Mouse (Mus musculus) yolk sac, embryonic 10.5 days (tissue): Measurements from ENCODE around the gene Pde4c.

ENCODE experiments used
- DNase-seq: peaks from one replicate; pipeline ENCODE4 v3.0.0-alpha.2; 2017; ENCODE audit warnings: low spot score

Pde4c gene

GRCm38 (mm10) chr8:70766571-70767440 lies 43.3 kb downstream of the Pde4c start:
- peak; percentile 92 for DNase-seq

DNA sequence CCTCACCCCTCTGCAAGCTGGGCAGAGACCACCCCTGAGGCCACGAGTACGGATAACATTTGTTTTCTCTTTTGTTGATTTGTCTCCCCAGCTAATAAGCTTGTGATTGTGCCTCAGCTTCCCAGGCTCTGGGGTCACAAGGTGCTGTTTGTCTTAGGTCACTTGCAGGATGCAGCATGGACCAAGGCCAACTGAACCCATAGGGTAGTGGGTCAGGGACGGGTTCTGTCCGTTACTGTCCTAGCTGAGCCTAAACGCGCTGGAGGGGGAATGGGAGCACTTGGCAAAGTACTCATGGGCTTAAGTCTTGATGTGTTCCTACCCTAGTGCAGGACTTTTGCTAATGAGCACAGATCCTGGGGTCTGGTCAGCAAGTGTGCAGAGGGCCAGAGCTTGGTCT lies 44.0 kb downstream of the Pde4c start:
- no peak for DNase-seq

DNA sequence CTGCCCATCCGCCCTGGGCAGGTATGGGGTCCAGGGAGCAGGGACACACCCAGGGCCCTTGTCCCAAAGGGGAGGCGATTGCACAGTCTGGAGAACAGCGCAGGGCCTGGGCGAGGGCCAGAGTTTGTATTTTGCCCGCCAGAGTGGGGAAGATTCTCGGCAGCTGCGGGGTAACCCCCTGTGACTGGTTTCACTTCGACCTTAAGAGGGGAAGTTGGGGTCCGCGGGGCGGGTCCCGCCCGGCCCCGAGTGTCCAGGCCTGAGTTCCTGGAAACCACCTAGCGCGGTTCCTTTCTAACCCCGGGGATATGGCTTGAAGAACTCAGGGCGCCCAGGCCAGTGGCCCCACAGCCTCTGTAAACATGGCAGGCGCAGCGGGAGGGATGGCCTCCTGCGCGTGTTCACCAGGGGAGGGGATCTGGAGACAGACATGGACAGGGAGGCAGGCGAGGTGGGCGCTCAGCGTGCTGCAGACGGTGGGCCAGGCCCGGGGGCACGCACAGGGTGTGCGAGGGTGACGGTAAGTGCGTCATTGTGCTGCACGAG lies 44.8 kb downstream of the Pde4c start:
- no peak for DNase-seq

GRCm38 (mm10) chr8:70768956-70769355 lies 45.4 kb downstream of the Pde4c start:
- no peak for DNase-seq

GRCm38 (mm10) chr8:70769359-70769758 lies 45.8 kb downstream of the Pde4c start:
- peak; percentile 86 for DNase-seq

DNA sequence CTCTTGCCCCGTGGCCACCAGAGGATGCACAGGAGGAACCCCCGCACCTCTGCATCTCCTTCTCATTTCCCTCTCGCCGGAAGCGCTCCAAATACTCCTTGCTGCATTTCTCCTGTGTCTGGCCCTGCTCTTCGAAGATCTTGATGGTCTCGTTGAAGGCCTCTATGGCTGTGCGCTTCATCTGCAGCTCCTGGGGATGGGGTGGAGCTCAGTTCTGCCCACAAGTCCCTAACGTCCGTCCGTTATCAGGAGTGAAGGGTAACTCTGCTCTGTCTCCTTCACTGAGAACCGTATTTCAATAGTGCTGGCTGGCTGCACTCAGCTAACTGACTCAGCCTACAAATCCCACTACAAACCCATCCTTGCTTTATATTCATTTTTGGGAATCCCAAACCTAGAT lies 46.3 kb downstream of the Pde4c start:
- no peak for DNase-seq

- no peak for DNase-seq
These were observed 47.2 kb downstream of the Pde4c start for GRCm38 (mm10) chr8:70770748-70771147.

DNA sequence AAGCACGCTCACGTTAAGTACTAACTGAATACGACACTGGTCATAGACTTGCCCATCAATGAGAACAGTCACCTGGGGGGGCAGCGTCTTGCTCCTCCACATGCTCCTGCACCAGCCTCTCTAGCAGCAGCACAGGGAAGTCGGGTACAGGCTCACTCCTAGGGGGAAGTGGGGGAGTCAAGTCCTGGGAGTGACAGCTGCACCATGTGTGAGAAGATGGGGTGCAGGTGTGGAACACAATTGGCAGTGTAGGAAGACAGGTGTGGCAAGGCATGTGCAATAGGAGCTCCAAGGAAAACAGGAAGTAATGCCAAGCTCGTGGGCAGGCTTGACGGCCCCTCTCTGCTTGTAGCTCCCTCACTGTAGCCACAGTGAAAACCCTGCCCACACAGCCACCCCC lies 47.7 kb downstream of the Pde4c start:
- no peak for DNase-seq

- DNase-seq = no peak
These were observed 48.6 kb downstream of the Pde4c start for GRCm38 (mm10) chr8:70772075-70772474.

GRCm38 (mm10) chr8:70772890-70773289 lies 49.4 kb downstream of the Pde4c start:
- no peak for DNase-seq

DNA sequence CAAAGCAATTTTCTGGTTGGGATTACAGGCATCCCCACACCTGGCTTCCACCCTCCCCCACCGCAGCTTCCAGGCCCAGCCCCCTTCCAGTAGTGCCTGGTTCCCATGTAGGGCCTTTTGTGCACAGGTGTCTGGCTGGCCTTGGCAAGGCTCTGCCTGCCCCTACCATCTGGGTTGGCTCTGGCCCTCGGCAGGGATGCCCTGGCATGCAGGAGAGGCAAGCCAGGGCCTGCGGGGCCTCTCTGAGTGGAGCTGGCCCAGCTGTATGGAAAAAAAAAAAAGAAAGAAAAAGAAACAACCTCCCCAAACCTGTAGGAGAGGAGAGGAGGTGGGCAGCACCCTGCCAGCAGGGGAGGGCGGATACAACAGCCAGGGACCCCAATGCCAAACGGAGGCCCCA lies 49.9 kb downstream of the Pde4c start:
- DNase-seq = no peak

- no peak for DNase-seq
These were observed 50.3 kb downstream of the Pde4c start for GRCm38 (mm10) chr8:70773833-70774232.

DNA sequence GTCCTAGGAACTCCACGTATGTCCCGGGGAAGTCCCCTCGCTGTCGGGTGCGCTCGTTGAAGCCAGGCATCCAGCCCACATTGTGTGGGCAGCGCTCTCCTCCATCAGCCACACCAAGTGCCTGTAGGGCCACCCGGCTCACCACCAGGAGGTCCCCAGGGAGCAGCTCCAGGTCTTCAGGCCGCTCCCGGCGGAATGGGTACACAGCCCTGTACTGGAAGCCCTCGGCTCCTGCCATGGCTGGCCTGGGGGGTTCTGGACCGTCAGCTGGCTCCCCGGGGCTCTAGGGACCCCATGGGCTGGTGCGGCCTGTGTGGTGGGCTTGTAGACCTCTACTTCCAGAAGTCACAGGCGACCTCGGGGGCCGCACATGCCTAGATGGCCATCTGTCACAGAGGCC lies 51.2 kb downstream of the Pde4c start:
- DNase-seq = no peak

- DNase-seq = no peak
These were observed 51.7 kb downstream of the Pde4c start for GRCm38 (mm10) chr8:70775227-70775626.

GRCm38 (mm10) chr8:70775851-70776495 lies 52.5 kb downstream of the Pde4c start:
- DNase-seq = no peak

DNA sequence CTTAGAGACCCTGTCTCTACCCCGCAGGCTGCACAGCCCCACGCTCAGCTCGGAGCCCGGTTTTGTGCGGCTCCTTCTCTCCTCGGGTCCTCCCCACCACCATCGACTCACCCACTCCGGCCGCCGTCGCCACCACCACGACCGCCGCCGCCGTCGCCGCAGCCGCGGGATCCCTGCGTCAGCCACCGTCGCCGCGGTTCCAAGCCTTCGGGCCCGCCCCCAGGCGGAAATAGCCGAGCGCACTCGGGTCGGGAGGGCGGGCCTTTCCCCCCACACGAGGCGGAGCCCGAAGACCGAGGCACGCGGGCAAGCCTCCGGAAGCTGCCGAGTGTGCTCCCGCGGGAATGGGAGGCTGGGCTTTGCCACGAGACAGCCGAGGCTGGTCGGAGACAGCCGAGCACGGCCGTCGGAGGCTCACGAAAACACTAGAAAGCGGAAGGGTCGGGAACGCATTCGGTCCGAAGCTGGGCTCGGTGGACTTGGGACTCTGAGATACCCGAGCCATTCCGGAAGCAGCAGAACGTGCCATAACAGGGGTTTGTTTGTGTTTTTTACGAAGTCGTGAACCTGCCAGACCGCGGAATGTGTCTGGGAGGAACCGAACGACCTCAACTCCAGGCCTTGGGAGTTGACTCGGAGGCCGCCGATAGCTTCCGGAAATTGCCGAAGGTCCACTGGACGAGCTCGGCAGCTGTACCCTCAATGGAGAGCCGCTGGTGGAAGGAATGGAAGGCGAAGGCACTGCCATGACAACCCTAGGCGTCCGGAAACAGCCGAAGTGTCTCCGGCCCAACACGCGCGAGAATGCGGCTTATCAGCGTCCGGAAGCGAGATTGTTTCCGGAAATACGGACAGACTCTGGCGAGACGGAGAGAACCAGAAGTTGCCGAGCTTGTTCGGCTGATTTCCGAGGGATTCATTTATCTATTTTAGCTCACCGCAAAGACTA lies 53.2 kb downstream of the Pde4c start, which contains the start of gene Pik3r2:
Gene Pik3r2, minus strand, starts transcription at position 218 of the 949 bp plus-strand sequence.
- peak; percentile 97 for DNase-seq

DNA sequence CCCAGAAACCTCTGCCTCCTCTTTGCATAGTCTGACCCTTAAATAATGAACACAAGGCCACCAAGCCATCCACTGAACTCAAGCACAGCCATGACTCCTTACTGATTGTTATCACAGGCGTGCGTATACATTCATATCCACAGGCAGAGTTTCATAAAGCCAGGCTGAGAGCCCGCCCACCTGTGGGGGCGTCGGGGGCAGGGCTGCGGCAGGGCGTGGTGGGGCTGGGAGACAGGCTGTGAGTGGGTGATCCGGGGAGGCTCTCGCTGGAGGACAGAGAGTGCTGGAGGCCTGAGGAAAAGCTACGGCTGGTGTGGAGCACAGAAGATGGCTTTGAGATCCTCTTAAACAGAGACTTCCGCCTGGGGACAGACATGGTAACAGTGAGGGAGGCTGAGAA lies 56.6 kb downstream of the Pde4c start:
- DNase-seq = no peak

- DNase-seq = no peak
These were observed 63.0 kb downstream of the Pde4c start for GRCm38 (mm10) chr8:70786291-70787050.

- DNase-seq = no peak
These were observed 63.5 kb downstream of the Pde4c start for GRCm38 (mm10) chr8:70787051-70787445.

- DNase-seq = peak; percentile 91
These were observed 64.6 kb downstream of the Pde4c start for GRCm38 (mm10) chr8:70787941-70788667.

- DNase-seq = no peak
These were observed 65.5 kb downstream of the Pde4c start for GRCm38 (mm10) chr8:70789046-70789445.
